Mouse (Mus musculus): ENCODE data around the gene Adra1b. TPM values are rescaled to one million over a fixed set of nuclear protein-coding genes. Genes with fewer than 3 reads are reported as not detected.

Adra1b gene
- total and polyA plus RNA-seq, 3 experiments = not detected

- TF ChIP-seq NELFE (IDR thresholded peaks at IDR 0.05; ENCODE audit: low read depth, low read length) (no peak), MYC (IDR thresholded peaks at IDR 0.05; ENCODE audit: low read depth, low read length) (no peak), CTCF (IDR thresholded peaks at IDR 0.05 in 2 of 3, conservative IDR thresholded peaks at IDR 0.05 in 1 of 3; ENCODE audit: control insufficient read depth in 1 of 3, insufficient read depth in 1 of 3, low read depth in 2 of 3, low read length in 3 of 3, poor library complexity in 1 of 3, severe bottlenecking in 1 of 3) (no peak), RCOR1 (IDR thresholded peaks at IDR 0.05; ENCODE audit: low read depth, low read length) (no peak), GATA1 (IDR thresholded peaks at IDR 0.05; ENCODE audit: low read depth, low read length) (no peak), BHLHE40 (IDR thresholded peaks at IDR 0.05; ENCODE audit: borderline replicate concordance, low read depth, low read length) (no peak), CHD2 (IDR thresholded peaks at IDR 0.05; ENCODE audit: low read length) (no peak), ZC3H11A (IDR thresholded peaks at IDR 0.05; ENCODE audit: low read depth, low read length) (no peak)
- no peaks in the 10 kb centered on the region for H3K4me1 ChIP-seq (ENCODE audit: control insufficient read depth in 1 of 2, insufficient read depth in 2 of 2, low read length in 2 of 2)
- H3K4me3 ChIP-seq (ENCODE audit: control insufficient read depth in 1 of 2, insufficient read depth in 1 of 2, low read depth in 2 of 2, low read length in 2 of 2) = no peak overlapping the region
- H3K27me3 ChIP-seq (ENCODE audit: control insufficient read depth in 1 of 2, insufficient read depth in 2 of 2, low read length in 2 of 2) = no peaks in the 10 kb centered on the region
- no peak overlapping the region for H3K9ac ChIP-seq (ENCODE audit: control insufficient read depth, low read depth, low read length, poor library complexity, severe bottlenecking)
- no peaks in the 10 kb centered on the region for H3K9me3 ChIP-seq (replicated peaks; ENCODE audit: insufficient read depth, low read length)
- no peak overlapping the region for H3K27ac ChIP-seq (ENCODE audit: control insufficient read depth, low read depth, low read length)
- DNase-seq (ENCODE audit: low read depth, low spot score) = no peak
- H3K79me2 ChIP-seq (ENCODE audit: control insufficient read depth, insufficient read depth, low read length, poor library complexity) = no peaks in the 10 kb centered on the region
- no peaks in the 10 kb centered on the region for H3K36me3 ChIP-seq (ENCODE audit: control insufficient read depth in 1 of 2, insufficient read depth in 2 of 2, low read length in 2 of 2)
These were observed 16.5 kb downstream of the Adra1b start for GRCm38 (mm10) chr11:43884521-43884920.

GRCm38 (mm10) chr11:43883641-43884181 is 17.3 kb downstream of the Adra1b start:
- Histone ChIP-seq H3K4me3 (ENCODE audit: control insufficient read depth in 1 of 2, insufficient read depth in 1 of 2, low read depth in 2 of 2, low read length in 2 of 2) (no peak overlapping the region), H3K36me3 (ENCODE audit: control insufficient read depth in 1 of 2, insufficient read depth in 2 of 2, low read length in 2 of 2) (no peaks in the 10 kb centered on the region), H3K9ac (ENCODE audit: control insufficient read depth, low read depth, low read length, poor library complexity, severe bottlenecking) (no peak overlapping the region), H3K9me3 (replicated peaks; ENCODE audit: insufficient read depth, low read length) (no peaks in the 10 kb centered on the region), H3K4me1 (ENCODE audit: control insufficient read depth in 1 of 2, insufficient read depth in 2 of 2, low read length in 2 of 2) (no peaks in the 10 kb centered on the region), H3K79me2 (ENCODE audit: control insufficient read depth, insufficient read depth, low read length, poor library complexity) (no peaks in the 10 kb centered on the region), H3K27ac (ENCODE audit: control insufficient read depth, low read depth, low read length) (no peak overlapping the region), H3K27me3 (ENCODE audit: control insufficient read depth in 1 of 2, insufficient read depth in 2 of 2, low read length in 2 of 2) (no peaks in the 10 kb centered on the region)
- TF ChIP-seq ETS1 (IDR thresholded peaks at IDR 0.05; ENCODE audit: low read depth, low read length) = no peak
- no peak for TF ChIP-seq UBTF (IDR thresholded peaks at IDR 0.05; ENCODE audit: borderline replicate concordance, insufficient read depth, low read depth, low read length)
- no peak for TF ChIP-seq ZMIZ1 (IDR thresholded peaks at IDR 0.05; ENCODE audit: low read depth, low read length)
- no peak for TF ChIP-seq USF2 (IDR thresholded peaks at IDR 0.05; ENCODE audit: borderline replicate concordance in 1 of 2, insufficient read depth in 1 of 2, low read depth in 1 of 2, low read length in 2 of 2)
- no peak for TF ChIP-seq CTCF (IDR thresholded peaks at IDR 0.05 in 2 of 3, conservative IDR thresholded peaks at IDR 0.05 in 1 of 3; ENCODE audit: control insufficient read depth in 1 of 3, insufficient read depth in 1 of 3, low read depth in 2 of 3, low read length in 3 of 3, poor library complexity in 1 of 3, severe bottlenecking in 1 of 3)
- TF ChIP-seq NRF1 (IDR thresholded peaks at IDR 0.05; ENCODE audit: insufficient read depth, low read depth, low read length, poor library complexity, severe bottlenecking) = no peak
- TF ChIP-seq RCOR1 (IDR thresholded peaks at IDR 0.05; ENCODE audit: low read depth, low read length) = no peak
- TF ChIP-seq SMC3 (IDR thresholded peaks at IDR 0.05; ENCODE audit: low read depth, low read length) = no peak
- no peak for TF ChIP-seq KAT2A (conservative IDR thresholded peaks at IDR 0.05; ENCODE audit: low read depth, low read length)
- no peak for TF ChIP-seq MAFK (IDR thresholded peaks at IDR 0.05; ENCODE audit: borderline replicate concordance, low read depth, low read length)
- no peak for TF ChIP-seq GABPA (IDR thresholded peaks at IDR 0.05; ENCODE audit: low read depth, low read length)
- no peak for TF ChIP-seq USF1 (IDR thresholded peaks at IDR 0.05; ENCODE audit: low read depth, low read length)
- TF ChIP-seq SIN3A (IDR thresholded peaks at IDR 0.05; ENCODE audit: low read length) = no peak
- no peak for TF ChIP-seq CHD2 (IDR thresholded peaks at IDR 0.05; ENCODE audit: low read length)
- TF ChIP-seq POLR2AphosphoS2 (IDR thresholded peaks at IDR 0.05; ENCODE audit: low read length) = no peak
- DNase-seq (ENCODE audit: low read depth, low spot score) = no peak

Data from MEL (cell line).